Mouse (Mus musculus): ENCODE results near the gene Slco3a1.

Slco3a1 gene

GRCm38 (mm10) chr7:74540933-74541725, 13.5 kb downstream of the Slco3a1 start:
- H3K27me3 ChIP-seq (ENCODE audit: insufficient read depth, low read length): no peaks in the 10 kb centered on the region
- H3K36me3 ChIP-seq (ENCODE audit: insufficient read depth, low read length): no peaks in the 10 kb centered on the region
- TF ChIP-seq CTCF (conservative IDR thresholded peaks at IDR 0.05; ENCODE audit: low read length) (no peak), NANOG (IDR thresholded peaks at IDR 0.05; ENCODE audit: borderline replicate concordance, low read length) (no peak), POU5F1 (IDR thresholded peaks at IDR 0.05; ENCODE audit: borderline replicate concordance, low read length) (no peak)

DNA sequence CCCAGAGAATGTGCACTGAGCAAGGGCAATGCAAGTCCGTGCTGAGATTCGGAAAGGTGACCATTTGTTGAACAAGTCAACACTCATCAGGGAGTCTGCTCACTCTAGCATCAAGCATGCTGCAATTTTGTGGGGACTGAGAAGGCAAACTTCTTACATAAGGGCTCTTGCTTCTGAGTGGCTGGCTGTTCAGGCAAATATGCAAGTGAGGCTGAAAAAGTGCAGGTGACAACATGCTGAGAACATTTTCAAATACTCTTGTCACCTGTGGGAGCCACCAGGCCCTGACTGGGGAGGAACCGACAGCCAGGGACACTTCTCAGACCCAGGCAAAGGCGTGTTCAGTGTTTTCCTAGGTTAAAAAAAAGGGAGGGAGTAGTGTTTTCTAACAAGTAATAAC, 18.4 kb downstream of the Slco3a1 start:
- Histone ChIP-seq H3K27me3 (ENCODE audit: insufficient read depth, low read length) (no peaks in the 10 kb centered on the region), H3K4me3 (replicated peaks; ENCODE audit: low read length) (no peak overlapping the region), H3K36me3 (ENCODE audit: insufficient read depth, low read length) (no peaks in the 10 kb centered on the region), H3K4me1 (replicated peaks; ENCODE audit: low read depth, low read length) (no peaks in the 10 kb centered on the region), H3K9me3 (ENCODE audit: low read length) (no peaks in the 10 kb centered on the region)
- TF ChIP-seq CTCF (conservative IDR thresholded peaks at IDR 0.05; ENCODE audit: low read length) (no peak), NANOG (IDR thresholded peaks at IDR 0.05; ENCODE audit: borderline replicate concordance, low read length) (no peak)

More at GRCm38 (mm10) chr7:74540933-74541725, 13.5 kb downstream of the Slco3a1 start:
- Histone ChIP-seq H3K4me1 (replicated peaks; ENCODE audit: low read depth, low read length) (no peaks in the 10 kb centered on the region), H3K4me3 (replicated peaks; ENCODE audit: low read length) (no peak overlapping the region), H3K9me3 (ENCODE audit: low read length) (no peaks in the 10 kb centered on the region)

- H3K4me3 ChIP-seq (replicated peaks; ENCODE audit: low read length): no peak overlapping the region
- H3K27me3 ChIP-seq (ENCODE audit: insufficient read depth, low read length): no peaks in the 10 kb centered on the region
- no peaks in the 10 kb centered on the region for H3K9me3 ChIP-seq (ENCODE audit: low read length)
- no peaks in the 10 kb centered on the region for H3K36me3 ChIP-seq (ENCODE audit: insufficient read depth, low read length)
- no peaks in the 10 kb centered on the region for H3K4me1 ChIP-seq (replicated peaks; ENCODE audit: low read depth, low read length)
- no peak for TF ChIP-seq NANOG (IDR thresholded peaks at IDR 0.05; ENCODE audit: borderline replicate concordance, low read length)
- no peak for TF ChIP-seq POU5F1 (IDR thresholded peaks at IDR 0.05; ENCODE audit: borderline replicate concordance, low read length)
- no peak for TF ChIP-seq CTCF (conservative IDR thresholded peaks at IDR 0.05; ENCODE audit: low read length)
Observed at GRCm38 (mm10) chr7:74531468-74532097, 23.0 kb downstream of the Slco3a1 start.

GRCm38 (mm10) chr7:74529877-74530276, 24.7 kb downstream of the Slco3a1 start:
- Histone ChIP-seq H3K4me3 (replicated peaks; ENCODE audit: low read length) (no peak overlapping the region), H3K9me3 (ENCODE audit: low read length) (peaks cover 5% of the 10 kb centered on the region; the same call in 1 of the 2 replicates), H3K4me1 (replicated peaks; ENCODE audit: low read depth, low read length) (no peaks in the 10 kb centered on the region), H3K27me3 (ENCODE audit: insufficient read depth, low read length) (no peaks in the 10 kb centered on the region), H3K36me3 (ENCODE audit: insufficient read depth, low read length) (no peaks in the 10 kb centered on the region)
- TF ChIP-seq NANOG (IDR thresholded peaks at IDR 0.05; ENCODE audit: borderline replicate concordance, low read length) (no peak), POU5F1 (IDR thresholded peaks at IDR 0.05; ENCODE audit: borderline replicate concordance, low read length) (no peak), CTCF (conservative IDR thresholded peaks at IDR 0.05; ENCODE audit: low read length) (no peak)

DNA sequence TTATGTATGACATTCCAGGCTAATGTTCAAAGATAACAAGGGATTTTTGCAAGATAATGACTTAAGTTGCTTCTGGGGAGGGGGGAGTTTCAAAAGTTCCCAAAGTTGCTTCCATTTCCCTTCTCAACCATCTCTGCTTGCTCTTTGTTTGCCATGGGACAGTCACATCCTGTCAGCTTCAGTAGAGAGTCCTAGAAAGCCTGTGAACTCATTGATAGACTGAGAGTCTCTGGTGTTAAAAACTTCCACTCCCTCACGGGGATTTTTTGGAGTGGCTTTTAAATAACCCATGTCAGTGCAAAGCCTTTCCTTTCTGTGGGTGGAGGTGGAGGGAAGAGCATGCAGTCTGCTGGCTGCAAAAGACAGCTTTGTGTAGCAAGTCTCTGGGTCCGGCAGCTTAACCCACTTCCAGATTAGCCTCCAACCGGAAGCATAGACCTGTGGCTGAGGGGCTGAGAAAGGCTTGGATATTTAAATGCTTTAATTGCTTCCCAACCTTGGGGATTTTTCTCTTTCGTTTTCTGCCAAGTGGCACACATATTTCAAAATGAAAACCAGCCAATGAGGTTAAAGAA, 25.3 kb downstream of the Slco3a1 start:
- no peak for TF ChIP-seq CTCF (conservative IDR thresholded peaks at IDR 0.05; ENCODE audit: low read length)
- no peak for TF ChIP-seq NANOG (IDR thresholded peaks at IDR 0.05; ENCODE audit: borderline replicate concordance, low read length)
- Histone ChIP-seq H3K36me3 (ENCODE audit: insufficient read depth, low read length) (no peaks in the 10 kb centered on the region), H3K4me1 (replicated peaks; ENCODE audit: low read depth, low read length) (no peaks in the 10 kb centered on the region), H3K4me3 (replicated peaks; ENCODE audit: low read length) (no peak overlapping the region), H3K9me3 (ENCODE audit: low read length) (peaks cover 5% of the 10 kb centered on the region; the same call in 1 of the 2 replicates), H3K27me3 (ENCODE audit: insufficient read depth, low read length) (no peaks in the 10 kb centered on the region)

- TF ChIP-seq CTCF (conservative IDR thresholded peaks at IDR 0.05; ENCODE audit: low read length) (no peak), NANOG (IDR thresholded peaks at IDR 0.05; ENCODE audit: borderline replicate concordance, low read length) (no peak), POU5F1 (IDR thresholded peaks at IDR 0.05; ENCODE audit: borderline replicate concordance, low read length) (no peak)
- Histone ChIP-seq H3K27me3 (ENCODE audit: insufficient read depth, low read length) (no peaks in the 10 kb centered on the region), H3K9me3 (ENCODE audit: low read length) (peaks cover 5% of the 10 kb centered on the region; the same call in 1 of the 2 replicates), H3K4me1 (replicated peaks; ENCODE audit: low read depth, low read length) (no peaks in the 10 kb centered on the region), H3K36me3 (ENCODE audit: insufficient read depth, low read length) (no peaks in the 10 kb centered on the region), H3K4me3 (replicated peaks; ENCODE audit: low read length) (no peak overlapping the region)
Observed at GRCm38 (mm10) chr7:74528182-74528581, 26.4 kb downstream of the Slco3a1 start.

DNA sequence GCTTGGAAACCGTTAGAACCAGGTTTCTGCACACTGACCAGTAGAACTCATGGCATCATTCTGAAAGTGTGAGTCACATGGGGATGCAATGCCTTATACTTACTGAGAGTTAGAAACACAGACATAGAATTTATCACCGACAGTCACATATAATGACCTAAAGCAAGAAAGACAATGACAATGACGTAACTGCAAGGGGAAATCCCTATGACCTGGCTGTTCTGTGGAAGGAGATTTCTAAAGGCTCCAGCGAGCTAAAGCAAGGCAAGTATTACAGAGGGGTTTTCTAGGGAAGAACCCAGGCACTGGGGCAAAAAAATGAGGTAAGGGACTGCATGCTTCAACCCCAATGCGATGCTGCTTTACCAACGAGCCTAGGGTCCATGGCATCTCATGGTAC, 26.9 kb downstream of the Slco3a1 start:
- TF ChIP-seq POU5F1 (IDR thresholded peaks at IDR 0.05; ENCODE audit: borderline replicate concordance, low read length) (no peak), NANOG (IDR thresholded peaks at IDR 0.05; ENCODE audit: borderline replicate concordance, low read length) (no peak)
- H3K27me3 ChIP-seq (ENCODE audit: insufficient read depth, low read length): no peaks in the 10 kb centered on the region
- H3K4me1 ChIP-seq (replicated peaks; ENCODE audit: low read depth, low read length): no peaks in the 10 kb centered on the region
- H3K9me3 ChIP-seq (ENCODE audit: low read length): peaks cover 5% of the 10 kb centered on the region; the same call in 1 of the 2 replicates
- no peaks in the 10 kb centered on the region for H3K36me3 ChIP-seq (ENCODE audit: insufficient read depth, low read length)
- H3K4me3 ChIP-seq (replicated peaks; ENCODE audit: low read length): no peak overlapping the region

DNA sequence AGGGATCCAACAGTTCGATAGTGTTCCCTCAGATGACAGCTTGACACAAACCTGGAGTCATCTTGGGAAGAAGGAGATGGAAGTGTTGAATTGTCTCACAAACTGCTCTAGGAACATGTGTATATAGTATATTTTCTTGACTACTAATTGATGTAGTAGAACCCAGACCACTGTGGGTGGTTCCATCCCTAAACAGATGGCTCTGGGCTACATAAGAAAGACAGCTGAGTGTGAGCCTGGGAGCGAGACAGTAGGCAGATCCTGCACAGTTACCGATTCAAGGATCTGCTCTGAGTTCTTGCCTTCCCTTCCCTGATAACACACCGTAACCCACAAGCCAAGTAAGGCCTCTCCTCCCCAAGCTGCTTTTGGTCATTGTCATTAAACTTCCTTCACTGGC, 28.6 kb downstream of the Slco3a1 start:
- Histone ChIP-seq H3K36me3 (ENCODE audit: insufficient read depth, low read length) (no peaks in the 10 kb centered on the region), H3K4me1 (replicated peaks; ENCODE audit: low read depth, low read length) (no peaks in the 10 kb centered on the region), H3K9me3 (ENCODE audit: low read length) (peaks cover 5% of the 10 kb centered on the region; the same call in 1 of the 2 replicates), H3K27me3 (ENCODE audit: insufficient read depth, low read length) (no peaks in the 10 kb centered on the region), H3K4me3 (replicated peaks; ENCODE audit: low read length) (no peak overlapping the region)
- TF ChIP-seq CTCF (conservative IDR thresholded peaks at IDR 0.05; ENCODE audit: low read length) (no peak), POU5F1 (IDR thresholded peaks at IDR 0.05; ENCODE audit: borderline replicate concordance, low read length) (no peak), NANOG (IDR thresholded peaks at IDR 0.05; ENCODE audit: borderline replicate concordance, low read length) (no peak)

Measured in E14TG2a.4 (cell line).